Mouse (Mus musculus) heart, postnatal 36 days (tissue): ENCODE measurements at regions not wholly inside any gene's neighbourhood (a gene's known extent, or its start where the extent isn't known, plus 50 kb on each side); places are given as distances from the start of the nearest gene placed in this dataset.

Source experiments
- DNase-seq, 2 experiments: peaks; one replicate each; pipeline ENCODE4 v3.0.0; 2021 to 2022
- intact Hi-C: fragments of 180-260 bp; cut with DNase I; formaldehyde crosslinking; loops from one replicate; pipeline ENCODE4 v1.15.1; 2025

- intact Hi-C loops, result no loop called here
- DNase-seq, result no peak
Measured at GRCm38 (mm10) chr1:63928361-63928760, 159.3 kb upstream of the 4933402D24Rik start.

GRCm38 (mm10) chr1:63920181-63920933 lies 151.3 kb upstream of the 4933402D24Rik start:
- intact Hi-C loops, result no loop called here
- no peak for DNase-seq

GRCm38 (mm10) chr1:63918200-63918599 lies 149.1 kb upstream of the 4933402D24Rik start:
- intact Hi-C loops, result no loop called here

GRCm38 (mm10) chr1:63916907-63917650 lies 148.0 kb upstream of the 4933402D24Rik start:
- no peak for DNase-seq
- intact Hi-C loops, result no loop called here

More at GRCm38 (mm10) chr1:63918200-63918599, 149.1 kb upstream of the 4933402D24Rik start:
- no peak for DNase-seq

GRCm38 (mm10) chr1:63910765-63911164 lies 141.7 kb upstream of the 4933402D24Rik start:
- no peak for DNase-seq
- intact Hi-C loops, result no loop called here

- DNase-seq, result no peak
- intact Hi-C loops, result no loop called here
Measured at GRCm38 (mm10) chr1:63909191-63909590, 140.1 kb upstream of the 4933402D24Rik start.

GRCm38 (mm10) chr1:63903620-63904019 lies 134.6 kb upstream of the 4933402D24Rik start:
- intact Hi-C loops, result no loop called here
- DNase-seq, result no peak

GRCm38 (mm10) chr1:63903201-63903600 lies 134.1 kb upstream of the 4933402D24Rik start:
- no peak for DNase-seq
- intact Hi-C loops, result no loop called here

GRCm38 (mm10) chr1:63902391-63902790 lies 133.3 kb upstream of the 4933402D24Rik start:
- peak; percentile 23 to 27 for DNase-seq
- intact Hi-C loops, result no loop called here

GRCm38 (mm10) chr1:63899631-63900577 lies 130.8 kb upstream of the 4933402D24Rik start:
- intact Hi-C loops, result no loop called here
- peak in 1 of 2 experiments; percentile 16 for DNase-seq

GRCm38 (mm10) chr1:63898766-63899165 lies 129.7 kb upstream of the 4933402D24Rik start:
- DNase-seq, result no peak
- intact Hi-C loops, result no loop called here

- intact Hi-C loops, result no loop called here
- DNase-seq, result no peak
Measured at GRCm38 (mm10) chr1:63897556-63897955, 128.5 kb upstream of the 4933402D24Rik start.

GRCm38 (mm10) chr1:63879570-63879969 lies 110.5 kb upstream of the 4933402D24Rik start:
- DNase-seq, result no peak
- intact Hi-C loops, result loop anchor here (10.0 kb wide), 1 partner anchor 135 kb away; no protein-coding TSS in a partner anchor

GRCm38 (mm10) chr1:63876589-63877251 lies 107.7 kb upstream of the 4933402D24Rik start:
- no peak for DNase-seq
- intact Hi-C loops, result loop anchor here (10.0 kb wide), 1 partner anchor 138 kb away; no protein-coding TSS in a partner anchor

- no peak for DNase-seq
- intact Hi-C loops, result loop anchor here (10.0 kb wide), 1 partner anchor 139 kb away; no protein-coding TSS in a partner anchor
Measured at GRCm38 (mm10) chr1:63875297-63875962, 106.4 kb upstream of the 4933402D24Rik start.

- intact Hi-C loops, result loop anchor here (10.0 kb wide), 1 partner anchor 143 kb away; no protein-coding TSS in a partner anchor
- DNase-seq, result no peak
Measured at GRCm38 (mm10) chr1:63871831-63872230, 102.8 kb upstream of the 4933402D24Rik start.

GRCm38 (mm10) chr1:63869342-63869741 lies 100.3 kb upstream of the 4933402D24Rik start:
- intact Hi-C loops, result no loop called here
- DNase-seq, result no peak

GRCm38 (mm10) chr1:63857933-63858649 lies 89.0 kb upstream of the 4933402D24Rik start:
- DNase-seq, result no peak
- intact Hi-C loops, result no loop called here

- DNase-seq, result no peak
- intact Hi-C loops, result no loop called here
Measured at GRCm38 (mm10) chr1:63857468-63857867, 88.4 kb upstream of the 4933402D24Rik start.
